ENCODE assay signal across 10 mouse cellular contexts in the genomic region with DNA sequence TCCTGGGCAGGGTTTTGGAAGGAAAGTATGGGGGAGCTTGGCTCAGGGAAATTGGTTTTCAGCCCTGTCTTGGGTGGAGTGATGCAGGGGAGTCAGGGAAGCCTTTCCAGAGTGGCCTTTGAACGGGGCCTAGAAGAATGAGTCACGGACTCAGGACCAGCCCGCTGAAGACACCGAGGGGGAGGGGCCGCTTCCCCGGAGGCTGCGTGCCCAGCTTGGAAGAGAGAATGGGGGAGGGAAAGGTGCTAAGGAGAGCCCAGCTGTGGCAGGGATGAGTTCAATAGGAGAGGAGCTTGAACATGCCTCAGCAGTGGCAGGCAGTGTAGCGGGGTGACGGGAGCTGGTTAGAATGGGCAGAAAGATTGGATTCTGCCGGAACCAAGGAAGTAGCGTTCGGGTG.
DNase-seq lines count a peak whose midpoint lies in the region; ATAC-seq and TF ChIP-seq lines count a peak whose summit lies in the region.
"Had no signal": no experiment of that assay in that cellular context is flagged by ENCODE, and none has a peak within 500 bp of the region (broad histone marks: within the 10 kb centered on the region; RNA-seq: fewer than 3 reads in every experiment).

No protein-coding gene starts in this region.

- no peak for ATAC-seq in forebrain, embryonic 15.5 days (replicated peaks)
- 0 out of 2 replicates have a peak, but pooled peaks have one; percentile 13 for ATAC-seq in liver, embryonic 12.5 days
- ATAC-seq in liver, postnatal 0 days: no peak
- ATAC-seq in megakaryocyte, adult 5-6 weeks (ENCODE audit: poor library complexity, severe bottlenecking): no peak

- H3K9ac ChIP-seq in forebrain, embryonic 15.5 days (replicated peaks): no peak overlapping the region
- no peak overlapping the region for H3K9ac ChIP-seq in liver, embryonic 12.5 days
- H3K9ac ChIP-seq in liver, postnatal 0 days (replicated peaks): no peak overlapping the region
- H3K9ac ChIP-seq: liver, embryonic 15.5 days had no signal

- TF ChIP-seq CTCF in liver, postnatal 0 days (IDR thresholded peaks at IDR 0.05; ENCODE audit: low read depth): no peak

- H3K36me3 ChIP-seq in forebrain, embryonic 10.5 days (replicated peaks): no peaks in the 10 kb centered on the region
- no peaks in the 10 kb centered on the region for H3K36me3 ChIP-seq in forebrain, embryonic 15.5 days
- H3K36me3 ChIP-seq in liver, embryonic 12.5 days: no peaks in the 10 kb centered on the region
- no peaks in the 10 kb centered on the region for H3K36me3 ChIP-seq in liver, postnatal 0 days (replicated peaks; ENCODE audit: insufficient read depth, low read length)
- H3K36me3 ChIP-seq: liver, embryonic 15.5 days had no signal

- no peaks in the 10 kb centered on the region for H3K27me3 ChIP-seq in forebrain, embryonic 10.5 days (ENCODE audit: poor library complexity, severe bottlenecking)
- H3K27me3 ChIP-seq in forebrain, embryonic 15.5 days: no peaks in the 10 kb centered on the region
- H3K27me3 ChIP-seq in liver, embryonic 12.5 days (replicated peaks): no peaks in the 10 kb centered on the region
- H3K27me3 ChIP-seq in liver, postnatal 0 days (ENCODE audit: insufficient read depth, low read length): no peaks in the 10 kb centered on the region

- DNase-seq in forebrain, embryonic 10.5 days (ENCODE audit: extremely low spot score, low spot score): no peak
- DNase-seq in liver, postnatal 0 days: no peak
- DNase-seq in adrenal gland, postnatal 14 days: peak; percentile 68
- DNase-seq in kidney, postnatal 4 days: peak; percentile 28 to 53
- DNase-seq in cerebellum, postnatal 14 days: no peak
- DNase-seq: thymus, postnatal 14 days had no signal

- peak overlapping the region; percentile 63; the same call in 1 of the 2 replicates for H3K27ac ChIP-seq in forebrain, embryonic 10.5 days
- H3K27ac ChIP-seq in forebrain, embryonic 15.5 days (replicated peaks): no peak overlapping the region
- H3K27ac ChIP-seq in liver, embryonic 12.5 days: no peak overlapping the region
- no peak overlapping the region for H3K27ac ChIP-seq in liver, postnatal 0 days (ENCODE audit: low read depth)
- H3K27ac ChIP-seq: liver, embryonic 15.5 days had no signal

- TF ChIP-seq EP300 in liver, postnatal 0 days (IDR thresholded peaks at IDR 0.05; ENCODE audit: low read depth): no peak

- peaks cover 12% of the 10 kb centered on the region for H3K4me1 ChIP-seq in forebrain, embryonic 10.5 days
- H3K4me1 ChIP-seq in forebrain, embryonic 15.5 days: peaks cover 3% of the 10 kb centered on the region; the same call in 1 of the 2 replicates
- peaks cover 3% of the 10 kb centered on the region; the same call in 1 of the 2 replicates for H3K4me1 ChIP-seq in liver, embryonic 12.5 days
- H3K4me1 ChIP-seq in liver, postnatal 0 days (ENCODE audit: insufficient read depth): no peaks in the 10 kb centered on the region

- H3K9me3 ChIP-seq in forebrain, embryonic 10.5 days: no peaks in the 10 kb centered on the region
- H3K9me3 ChIP-seq in forebrain, embryonic 15.5 days: no peaks in the 10 kb centered on the region
- H3K9me3 ChIP-seq in liver, embryonic 12.5 days (replicated peaks): no peaks in the 10 kb centered on the region
- H3K9me3 ChIP-seq in liver, postnatal 0 days (ENCODE audit: low read length): no peaks in the 10 kb centered on the region
- H3K9me3 ChIP-seq: liver, embryonic 15.5 days had no signal

- H3K4me3 ChIP-seq in forebrain, embryonic 10.5 days: peak overlapping the region; percentile 4
- H3K4me3 ChIP-seq in forebrain, embryonic 15.5 days: no peak overlapping the region
- no peak overlapping the region for H3K4me3 ChIP-seq in liver, embryonic 12.5 days
- no peak overlapping the region for H3K4me3 ChIP-seq in liver, postnatal 0 days (ENCODE audit: low read depth, low read length)
- H3K4me3 ChIP-seq: liver, embryonic 15.5 days had no signal

- WGBS in forebrain, embryonic 10.5 days: 24% methylated on average over 12 of the region's 12 CpGs
- WGBS in forebrain, embryonic 15.5 days: 31% methylated on average over 12 of the region's 12 CpGs
- 39% methylated on average over 12 of the region's 12 CpGs for WGBS in liver, embryonic 12.5 days (ENCODE audit: insufficient replicate concordance)
- 56% methylated on average over 12 of the region's 12 CpGs for WGBS in liver, postnatal 0 days (ENCODE audit: insufficient replicate concordance)

- no peak overlapping the region for H3K4me2 ChIP-seq in forebrain, embryonic 15.5 days (replicated peaks)
- H3K4me2 ChIP-seq in liver, embryonic 12.5 days: no peak overlapping the region
- H3K4me2 ChIP-seq in liver, postnatal 0 days (ENCODE audit: low read depth, low read length): no peak overlapping the region
- H3K4me2 ChIP-seq: liver, embryonic 15.5 days had no signal

Comparison
In these comparisons a context has a peak if more than half of its experiments do, and no peak if none do; other contexts are left out.
1. DNase-seq: peak in adrenal gland, postnatal 14 days (single experiment) and kidney, postnatal 4 days (2 of 2); none in forebrain, embryonic 10.5 days (single experiment), liver, postnatal 0 days (single experiment) and cerebellum, postnatal 14 days (0 of 2).